Mouse (Mus musculus): ENCODE results near the gene Plxnd1.

GRCm38 (mm10) chr6:115987096-115987747, 7.6 kb downstream of the Plxnd1 start:
- TF ChIP-seq CTCF (conservative IDR thresholded peaks at IDR 0.05 in 1 of 2, IDR thresholded peaks at IDR 0.05 in 1 of 2; ENCODE audit: low read depth in 2 of 2, low read length in 2 of 2) (no peak), MAX (IDR thresholded peaks at IDR 0.05; ENCODE audit: low read length) (no peak), TBP (conservative IDR thresholded peaks at IDR 0.05; ENCODE audit: low read depth, low read length) (no peak), HCFC1 (IDR thresholded peaks at IDR 0.05; ENCODE audit: low read depth, low read length) (no peak)

Measured in CH12.LX (cell line).